Mouse (Mus musculus) hindbrain, embryonic 11.5 days (tissue): ENCODE results near the gene Btf3. TPM values are rescaled to one million over a fixed set of nuclear protein-coding genes. Genes with fewer than 3 reads are reported as not detected.
A peak's percentile ranks its signal among the peaks of the same experiment; 100 is the strongest.

Source experiments
- ATAC-seq: fragments of 200-750 bp; cut with Nextera tagmentation; 2 replicates; pipeline ENCODE4 v1.8.0; 2017; ENCODE audit warnings: mild to moderate bottlenecking, moderate TSS enrichment, moderate library complexity; ENCODE audit not compliant: low FRiP score
- DNase-seq: peaks from one replicate; pipeline ENCODE4 v3.0.0-alpha.2; 2015; ENCODE audit warnings: low spot score
- H3K27ac ChIP-seq: fragments of 300-500 bp; sonication (generic); 2 replicates; pipeline ENCODE4 v1.5.1; 2014; ENCODE audit warnings: mild to moderate bottlenecking, low read depth, low read length
- H3K27me3 ChIP-seq: fragments of 300-500 bp; sonication (generic); 2 replicates; pipeline ENCODE4 v1.6.1; 2014; ENCODE audit warnings: mild to moderate bottlenecking, low read length, moderate library complexity, mixed read lengths; ENCODE audit not compliant: control insufficient read depth, insufficient read depth
- H3K36me3 ChIP-seq: fragments of 300-500 bp; sonication (generic); 2 replicates; pipeline ENCODE4 v1.6.1; 2014; ENCODE audit warnings: mild to moderate bottlenecking, low read length, moderate library complexity, mixed read lengths; ENCODE audit not compliant: control insufficient read depth, insufficient read depth
- H3K4me1 ChIP-seq: fragments of 300-500 bp; sonication (generic); replicated peaks from 2 replicates; pipeline ENCODE4 v1.6.1; 2014; ENCODE audit warnings: low read length, mixed read lengths; ENCODE audit not compliant: control insufficient read depth, insufficient read depth
- H3K4me2 ChIP-seq: fragments of 300-500 bp; sonication (generic); replicated peaks from 2 replicates; pipeline ENCODE4 v1.6.1; 2014; ENCODE audit warnings: mild to moderate bottlenecking, low read depth, low read length
- H3K4me3 ChIP-seq: fragments of 300-500 bp; sonication (generic); 2 replicates; pipeline ENCODE4 v1.5.1; 2014; ENCODE audit warnings: low read depth, low read length
- H3K9ac ChIP-seq: fragments of 300-500 bp; sonication (generic); 2 replicates; pipeline ENCODE4 v1.6.1; 2014; ENCODE audit warnings: low read depth, low read length
- H3K9me3 ChIP-seq: fragments of 300-500 bp; sonication (generic); 2 replicates; pipeline ENCODE4 v1.6.1; 2016; ENCODE audit warnings: low read length; ENCODE audit not compliant: control insufficient read depth
- WGBS: fragments of 180-500 bp; shearing (Covaris S2); extraction: QIAGEN DNeasy Blood & Tissue Kit; methylation state at CpG from one replicate; pipeline ENCODE4 v1.1.7; 2014; 5-methylcytosine and 5-hydroxymethylcytosine counted together
- polyA plus RNA-seq: library from polyadenylated mRNA; unstranded; fragments of >200 nt; fragmentation: Nextera tagmentation; extraction: Ambion mirVana; gene quantifications from 2 replicates; pipeline ENCODE4 v1.2.1, GENCODE M21; 2014

Gene Btf3
- polyA plus RNA-seq, 1 experiment from 2014 or later: 800 TPM

- Histone ChIP-seq H3K9ac (no peak overlapping the region), H3K27me3 (no peaks in the 10 kb centered on the region), H3K9me3 (no peaks in the 10 kb centered on the region), H3K4me3 (no peak overlapping the region), H3K27ac (no peak overlapping the region), H3K4me1 (no peaks in the 10 kb centered on the region), H3K36me3 (no peaks in the 10 kb centered on the region; the same call in 1 of the 2 replicates), H3K4me2 (no peak overlapping the region)
- 90% methylated on average over 7 of the region's 7 CpGs for WGBS
- no peak for DNase-seq
- no peak for ATAC-seq
Observed at GRCm38 (mm10) chr13:98276253-98276652, 40.6 kb downstream of the Btf3 start.

- no peaks in the 10 kb centered on the region for H3K4me1 ChIP-seq
- no peaks in the 10 kb centered on the region; the same call in 1 of the 2 replicates for H3K36me3 ChIP-seq
- no peaks in the 10 kb centered on the region for H3K27me3 ChIP-seq
- no peak overlapping the region for H3K27ac ChIP-seq
- ATAC-seq (no peak), DNase-seq (no peak)
- no peak overlapping the region for H3K4me3 ChIP-seq
- 84% methylated on average over 4 of the region's 4 CpGs for WGBS
- H3K9me3 ChIP-seq: no peaks in the 10 kb centered on the region
- H3K9ac ChIP-seq: no peak overlapping the region
- H3K4me2 ChIP-seq: no peak overlapping the region
Observed at GRCm38 (mm10) chr13:98275646-98276045, 41.2 kb downstream of the Btf3 start.

- H3K4me3 ChIP-seq: no peak overlapping the region
- DNase-seq (no peak), ATAC-seq (no peak)
- no peaks in the 10 kb centered on the region for H3K4me1 ChIP-seq
- 93% methylated on average over 9 of the region's 9 CpGs for WGBS
- no peaks in the 10 kb centered on the region for H3K27me3 ChIP-seq
- H3K27ac ChIP-seq: no peak overlapping the region
- H3K36me3 ChIP-seq: no peaks in the 10 kb centered on the region; the same call in 1 of the 2 replicates
- H3K9me3 ChIP-seq: no peaks in the 10 kb centered on the region
- H3K4me2 ChIP-seq: no peak overlapping the region
- no peak overlapping the region for H3K9ac ChIP-seq
Observed at GRCm38 (mm10) chr13:98274023-98274422, 42.8 kb downstream of the Btf3 start.

- Histone ChIP-seq H3K27me3 (no peaks in the 10 kb centered on the region), H3K36me3 (no peaks in the 10 kb centered on the region), H3K4me3 (peak overlapping the region; percentile 77), H3K27ac (no peak overlapping the region), H3K9me3 (no peaks in the 10 kb centered on the region), H3K9ac (peak overlapping the region; percentile 69; the same call in 1 of the 2 replicates), H3K4me2 (peak overlapping the region; percentile 65), H3K4me1 (peaks cover 6% of the 10 kb centered on the region)
- 37% methylated on average over 5 of the region's 5 CpGs for WGBS
- ATAC-seq: no peak
- DNase-seq: peak; percentile 17
Observed at GRCm38 (mm10) chr13:98264111-98264510, 52.7 kb downstream of the Btf3 start.

- H3K9me3 ChIP-seq: no peaks in the 10 kb centered on the region
- peak overlapping the region; percentile 77 for H3K4me3 ChIP-seq
- H3K27ac ChIP-seq: peak overlapping the region; percentile 96
- WGBS: 2% methylated on average over 16 of the region's 16 CpGs
- peaks cover 6% of the 10 kb centered on the region for H3K4me1 ChIP-seq
- peak overlapping the region; percentile 65 for H3K4me2 ChIP-seq
- peak overlapping the region; percentile 69 for H3K9ac ChIP-seq
- DNase-seq (no peak), ATAC-seq (peak; percentile 50)
- no peaks in the 10 kb centered on the region for H3K36me3 ChIP-seq
- no peaks in the 10 kb centered on the region for H3K27me3 ChIP-seq
Observed at GRCm38 (mm10) chr13:98263458-98263987, 53.3 kb downstream of the Btf3 start.

- peak within 1 kb of the TSS; percentile 77 for H3K4me3 ChIP-seq
- H3K4me2 ChIP-seq: peak within 1 kb of the TSS; percentile 79
- H3K27me3 ChIP-seq: no peaks in the 10 kb centered on the region
- peak within 1 kb of the TSS; percentile 69 for H3K9ac ChIP-seq
- no peaks in the 10 kb centered on the region for H3K9me3 ChIP-seq
- H3K36me3 ChIP-seq: no peaks in the 10 kb centered on the region
- H3K4me1 ChIP-seq: peaks cover 6% of the 10 kb centered on the region
- peak within 1 kb of the TSS; percentile 96 for H3K27ac ChIP-seq
- WGBS: 0% methylated on average over 71 of the region's 71 CpGs
- DNase-seq: peak; percentile 100
- peak; percentile 99 for ATAC-seq
Observed at GRCm38 (mm10) chr13:98262636-98263457, 54.0 kb downstream of the Btf3 start, which contains the start of the genes Utp15 and Ankra2. TSS of gene Utp15 (minus strand) at chr13:98263041. TSS of gene Ankra2 (plus strand) at chr13:98263074.

Other genes with a start within 250 kb of the Btf3 start
- 9.1 and 11.8 TPM in 2 replicates for gene Arhgef28, start 110.6 kb downstream of the Btf3 start, polyA plus RNA-seq
- gene Utp15, start 54.0 kb downstream of the Btf3 start, polyA plus RNA-seq: 33.9 and 46.3 TPM in 2 replicates
- gene Ankra2, start 53.9 kb downstream of the Btf3 start, polyA plus RNA-seq: 40.1 and 40.9 TPM in 2 replicates
- gene Gm21976, start 37.1 kb downstream of the Btf3 start, polyA plus RNA-seq: not detected in 2 replicates
- gene Foxd1, start 37.2 kb upstream of the Btf3 start, polyA plus RNA-seq: 4.6 and 5.0 TPM in 2 replicates
- gene Gm10320, start 175.0 kb upstream of the Btf3 start, polyA plus RNA-seq: 0.78 and 0.94 TPM in 2 replicates